Mouse (Mus musculus): ENCODE results near the gene Mgrn1. TPM values are rescaled to one million over a fixed set of nuclear protein-coding genes. Genes with fewer than 3 reads are reported as not detected.

Gene Mgrn1
- total RNA-seq, 1 experiment from 2014 or later: 42.2 TPM

GRCm38 (mm10) chr16:4877195-4877594 is 8.9 kb upstream of the Mgrn1 start:
- ATAC-seq (replicated peaks; ENCODE audit: insufficient number of reproducible peaks, low FRiP score, low TSS enrichment, poor library complexity, severe bottlenecking): no peak

GRCm38 (mm10) chr16:4877701-4878100 is 8.3 kb upstream of the Mgrn1 start:
- no peak for ATAC-seq (replicated peaks; ENCODE audit: insufficient number of reproducible peaks, low FRiP score, low TSS enrichment, poor library complexity, severe bottlenecking)

DNA sequence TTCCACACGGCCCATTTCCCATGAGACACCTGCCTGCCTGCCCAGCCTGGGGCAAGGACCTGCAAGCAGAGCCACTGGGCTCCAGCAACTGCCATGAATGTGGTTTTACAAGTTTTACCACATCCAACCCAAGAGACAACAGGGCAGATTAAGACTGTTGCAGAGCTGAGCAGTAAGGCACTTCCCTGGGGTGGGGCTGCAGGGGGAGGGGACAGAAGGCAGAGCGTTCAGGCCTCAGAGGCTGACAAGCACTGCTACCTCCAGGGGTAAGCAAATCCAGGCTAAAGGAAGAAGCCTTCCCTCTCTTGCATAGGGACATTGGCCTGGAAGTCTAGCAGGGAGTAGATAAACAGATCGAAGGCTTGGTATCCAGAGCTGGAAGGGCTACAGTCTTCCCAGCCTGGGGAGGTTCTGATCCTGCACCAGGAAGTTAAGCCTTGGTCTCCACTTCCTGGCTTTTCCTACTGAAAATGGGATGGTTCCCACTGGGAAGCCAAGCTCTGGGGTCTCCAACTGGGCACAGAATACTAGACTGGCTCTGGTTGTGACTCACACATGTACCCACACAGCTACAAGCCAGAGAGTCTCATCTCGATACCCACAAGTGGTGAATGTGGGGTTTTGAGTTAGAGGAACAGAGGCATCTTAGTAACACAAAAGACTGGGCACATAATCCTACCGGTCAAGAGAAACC is 7.7 kb upstream of the Mgrn1 start:
- no peak for ATAC-seq (replicated peaks; ENCODE audit: insufficient number of reproducible peaks, low FRiP score, low TSS enrichment, poor library complexity, severe bottlenecking)

DNA sequence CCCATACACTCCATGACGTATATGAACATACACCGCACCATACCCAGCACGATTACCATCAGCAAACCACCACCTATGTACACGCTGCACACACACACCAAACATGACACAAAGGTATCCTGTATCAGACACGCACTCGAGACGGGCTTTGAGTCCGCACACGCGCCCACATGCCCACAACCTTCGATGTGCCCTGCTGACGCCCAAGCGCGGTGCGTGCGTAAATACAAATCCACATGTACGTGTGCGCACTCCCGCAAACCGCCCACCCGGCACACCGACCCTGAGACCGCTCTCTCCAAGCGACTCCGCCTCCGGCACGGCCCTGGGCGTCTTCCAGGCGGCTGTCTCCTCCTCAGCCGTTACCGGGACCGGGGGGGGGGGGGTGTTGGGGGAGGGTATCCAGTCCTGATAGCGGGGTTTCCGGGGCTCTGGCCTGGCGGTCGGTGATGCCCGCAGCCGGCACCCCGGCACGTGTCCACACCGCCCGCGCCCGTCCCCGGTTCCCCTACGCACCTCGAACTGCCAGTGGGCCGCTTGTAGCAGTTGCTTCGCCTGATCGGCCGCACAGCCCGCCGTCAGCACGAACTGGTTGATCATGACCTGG is 6.8 kb upstream of the Mgrn1 start:
- ATAC-seq (replicated peaks; ENCODE audit: insufficient number of reproducible peaks, low FRiP score, low TSS enrichment, poor library complexity, severe bottlenecking): 0 out of 2 replicates have a peak, but pooled peaks have one; percentile 2

- ATAC-seq (replicated peaks; ENCODE audit: insufficient number of reproducible peaks, low FRiP score, low TSS enrichment, poor library complexity, severe bottlenecking): peak; percentile 59
Observed at GRCm38 (mm10) chr16:4879708-4880124, 6.3 kb upstream of the Mgrn1 start.

DNA sequence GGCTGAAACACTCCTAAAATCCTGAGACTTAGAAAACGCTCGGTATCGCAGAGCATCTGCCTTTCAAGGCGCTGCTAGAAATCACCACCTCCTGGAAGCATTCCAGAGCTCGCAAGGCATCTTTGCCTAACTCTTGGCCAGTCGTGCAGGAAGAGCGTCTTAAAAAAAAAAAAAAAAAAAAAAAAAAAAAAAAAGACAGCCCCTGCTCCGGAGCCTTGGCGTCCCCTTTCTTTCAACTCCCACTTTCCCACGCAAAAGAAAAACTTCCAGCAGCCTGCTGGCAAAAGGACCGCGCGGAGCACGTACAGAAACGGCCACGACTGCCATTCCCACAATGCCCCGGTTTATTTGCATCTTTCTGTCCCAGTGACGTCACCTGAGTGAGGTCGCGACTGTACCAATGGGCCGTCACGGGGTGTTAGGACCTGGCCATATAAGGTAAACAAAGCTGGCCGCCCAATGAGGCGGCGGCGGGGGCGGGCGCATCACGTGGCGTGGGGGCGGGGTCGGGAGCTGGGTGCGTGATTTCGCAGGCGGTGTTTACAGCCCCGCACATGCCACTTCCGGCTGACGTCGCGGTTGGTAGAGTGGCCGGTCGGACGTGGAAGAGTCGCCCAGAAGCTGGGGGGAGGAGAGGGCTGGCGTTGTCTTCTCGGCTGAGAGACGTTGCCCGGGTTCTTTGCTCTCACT is 5.8 kb upstream of the Mgrn1 start, which contains the start of gene Ubald1:
Gene Ubald1 (minus strand): TSS at position 180 of the 690 bp plus-strand sequence.
- peak; percentile 82 for ATAC-seq (replicated peaks; ENCODE audit: insufficient number of reproducible peaks, low FRiP score, low TSS enrichment, poor library complexity, severe bottlenecking)

DNA sequence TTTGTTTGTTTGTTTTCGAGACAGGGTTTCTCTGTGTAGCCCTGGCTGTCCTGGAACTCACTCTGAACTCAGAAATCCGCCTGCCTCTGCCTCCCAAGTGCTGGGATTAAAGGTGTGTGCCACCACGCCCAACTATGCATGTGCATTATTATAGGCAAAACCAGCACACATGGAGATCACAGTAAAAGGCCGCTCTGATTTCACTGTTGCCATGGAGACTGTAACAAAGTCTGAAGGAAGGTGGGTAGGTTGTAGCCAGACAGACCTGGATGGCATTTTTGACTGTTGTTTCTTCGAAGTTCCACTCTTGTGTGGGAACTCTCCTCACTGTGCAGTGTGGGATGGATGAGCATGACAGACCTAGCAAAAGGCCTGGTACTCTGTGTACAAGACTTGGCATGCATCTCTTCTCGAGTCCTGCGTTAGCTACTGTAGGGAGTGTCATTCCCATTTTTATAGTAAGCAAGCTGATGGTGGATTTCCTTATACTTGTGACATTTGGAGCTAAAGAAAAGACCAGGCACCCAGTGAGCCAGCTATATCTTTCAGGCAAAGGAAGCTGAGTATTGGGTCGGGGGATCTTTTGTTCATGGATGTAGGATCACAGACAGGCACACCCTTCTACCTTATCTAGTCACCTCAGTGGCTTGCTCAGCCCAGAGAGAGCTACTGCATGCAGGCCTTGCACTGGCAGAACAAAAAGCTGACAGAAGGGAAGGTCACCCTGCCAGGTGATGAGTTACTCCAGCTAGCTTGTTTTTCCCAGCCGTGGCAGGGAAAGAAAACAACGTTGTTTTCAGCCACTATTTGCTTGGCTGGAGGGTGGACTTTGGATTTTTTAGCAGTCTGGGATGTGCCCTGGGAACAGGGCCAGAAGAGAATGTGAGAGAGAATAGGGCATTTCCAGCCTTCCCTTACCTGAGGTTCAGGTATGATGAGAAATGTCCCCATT is 4.4 kb upstream of the Mgrn1 start:
- no peak for ATAC-seq (replicated peaks; ENCODE audit: insufficient number of reproducible peaks, low FRiP score, low TSS enrichment, poor library complexity, severe bottlenecking)

DNA sequence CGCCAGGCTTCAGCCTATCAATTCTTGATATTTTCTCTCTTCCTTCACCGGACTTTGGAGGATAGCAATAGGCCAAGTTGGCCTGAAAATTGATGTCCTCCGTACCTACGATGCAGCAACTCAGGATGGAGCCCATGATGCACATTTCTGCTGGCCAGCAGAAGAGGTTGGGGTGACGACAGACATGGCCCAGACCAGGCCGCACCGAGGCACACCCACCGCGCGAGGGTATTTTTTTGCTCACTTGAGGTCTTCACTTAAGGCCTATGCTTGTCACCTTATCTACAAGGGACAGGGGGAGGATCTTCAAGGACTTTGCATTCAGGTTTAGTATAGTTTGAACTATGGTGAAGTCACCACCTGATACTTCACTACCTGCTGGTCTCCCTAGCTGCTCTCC is 1.1 kb upstream of the Mgrn1 start:
- ATAC-seq (replicated peaks; ENCODE audit: insufficient number of reproducible peaks, low FRiP score, low TSS enrichment, poor library complexity, severe bottlenecking): no peak

DNA sequence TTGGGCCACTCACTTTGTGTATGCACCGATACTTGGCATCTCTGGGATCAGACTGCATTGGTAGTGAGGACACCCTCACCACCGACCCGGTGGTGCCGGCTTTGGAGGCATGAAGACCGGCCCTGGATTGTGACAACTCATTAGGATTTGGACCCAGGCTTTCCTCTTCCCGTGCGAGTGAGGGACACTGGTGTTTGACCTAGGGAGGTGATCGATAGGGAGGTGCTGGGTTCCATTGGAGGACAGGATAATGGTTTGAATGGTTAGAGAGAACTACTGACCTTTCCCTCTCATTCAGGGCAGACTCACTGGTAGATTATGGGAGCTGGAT is 606 bp downstream of the Mgrn1 start:
- ATAC-seq (replicated peaks; ENCODE audit: insufficient number of reproducible peaks, low FRiP score, low TSS enrichment, poor library complexity, severe bottlenecking): 0 out of 2 replicates have a peak, but pooled peaks have one; percentile 5

GRCm38 (mm10) chr16:4890201-4890709 is 4.2 kb downstream of the Mgrn1 start:
- ATAC-seq (replicated peaks; ENCODE audit: insufficient number of reproducible peaks, low FRiP score, low TSS enrichment, poor library complexity, severe bottlenecking): no peak

DNA sequence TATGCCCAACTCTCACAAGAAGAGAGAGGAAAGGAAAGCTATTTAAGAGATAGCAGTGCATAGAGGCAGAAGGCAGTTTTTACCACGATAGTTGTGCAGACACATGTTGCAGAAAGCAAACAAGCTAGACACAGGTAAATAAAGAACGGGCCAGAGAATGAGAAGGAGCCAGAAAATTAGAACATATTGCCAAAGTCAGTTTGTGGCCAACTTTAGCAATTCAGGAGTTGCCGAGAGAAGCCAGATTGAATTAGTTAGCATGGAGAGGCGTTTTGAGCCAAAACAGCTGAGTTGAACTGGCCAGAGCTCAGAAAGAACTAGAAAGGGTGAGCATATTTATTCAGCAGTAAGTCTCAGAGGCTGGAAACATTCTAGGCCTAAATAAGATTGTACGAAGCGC is 6.1 kb downstream of the Mgrn1 start:
- ATAC-seq (replicated peaks; ENCODE audit: insufficient number of reproducible peaks, low FRiP score, low TSS enrichment, poor library complexity, severe bottlenecking): no peak

DNA sequence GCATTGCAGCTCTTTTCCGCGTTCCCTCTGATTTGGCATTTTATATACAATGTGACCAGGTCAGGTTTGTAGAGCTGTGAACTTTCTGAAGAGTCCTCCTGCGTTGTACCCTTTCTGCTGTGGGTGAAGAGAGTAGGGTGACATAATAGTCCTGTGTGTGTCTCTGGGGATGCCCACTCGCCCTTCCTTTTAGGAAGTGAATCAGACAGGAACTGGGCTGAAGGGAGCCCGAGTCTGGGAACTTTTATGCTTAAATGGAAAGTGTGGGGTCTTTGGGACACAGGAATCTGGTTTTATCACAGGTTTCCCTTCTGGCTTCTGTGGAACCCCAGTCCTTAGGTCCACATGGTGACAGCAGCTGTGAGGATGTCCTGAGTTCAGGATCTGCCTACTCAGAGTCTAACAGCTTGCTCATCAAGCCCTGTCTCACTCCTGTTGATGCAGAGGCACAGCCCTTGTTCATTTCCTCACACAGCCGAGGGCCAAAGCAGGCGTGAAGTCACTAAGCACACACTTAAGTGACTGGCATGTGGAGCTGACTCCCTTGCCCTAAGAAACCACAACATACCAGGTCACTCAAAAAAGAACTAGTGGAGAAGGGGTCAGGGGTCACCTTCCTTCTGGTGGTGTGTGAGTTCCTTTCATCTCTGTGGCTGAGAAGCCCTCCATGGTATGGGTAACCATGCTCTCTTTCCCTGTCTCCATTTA is 8.3 kb downstream of the Mgrn1 start:
- ATAC-seq (replicated peaks; ENCODE audit: insufficient number of reproducible peaks, low FRiP score, low TSS enrichment, poor library complexity, severe bottlenecking): no peak; the same call in 1 of the 2 replicates

DNA sequence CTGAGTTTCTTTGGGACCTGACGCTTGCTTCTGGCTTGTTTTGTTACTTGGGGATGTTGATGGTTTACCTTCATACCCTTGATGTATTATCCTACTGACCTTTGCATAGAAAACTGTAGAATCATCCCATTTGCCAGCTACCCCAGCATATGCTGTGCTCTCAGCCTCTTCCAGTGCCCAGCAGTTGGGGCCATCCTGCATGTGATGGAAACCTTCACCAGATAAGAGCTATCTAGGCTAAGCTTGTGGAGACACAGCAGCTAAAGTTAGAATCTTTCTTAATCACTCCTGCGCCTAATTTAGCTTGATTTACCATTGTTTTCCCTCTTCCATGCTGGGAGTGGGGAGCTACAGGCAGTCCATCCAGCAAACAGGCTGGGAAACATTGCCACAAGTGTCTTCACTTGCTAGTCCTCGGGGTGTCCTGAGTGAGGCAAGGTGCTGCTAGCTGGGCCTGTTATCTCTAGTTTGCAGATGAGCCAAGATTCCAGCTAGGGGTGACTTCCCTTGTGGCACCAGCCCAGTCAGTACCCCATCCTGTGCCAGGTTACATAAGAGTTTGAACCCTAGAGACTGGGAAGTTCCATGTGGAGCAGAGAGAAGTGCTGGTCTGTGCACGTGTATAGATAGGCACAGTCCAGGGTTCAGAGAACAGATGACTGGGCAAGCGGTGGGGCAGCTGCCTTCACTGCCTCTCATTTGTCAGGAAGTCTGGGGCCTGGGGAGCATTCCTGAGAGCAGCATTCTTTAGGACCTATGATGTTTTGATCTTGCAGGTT is 10.4 kb downstream of the Mgrn1 start:
- ATAC-seq (replicated peaks; ENCODE audit: insufficient number of reproducible peaks, low FRiP score, low TSS enrichment, poor library complexity, severe bottlenecking): no peak

- 0 out of 2 replicates have a peak, but pooled peaks have one; percentile 24 for ATAC-seq (replicated peaks; ENCODE audit: insufficient number of reproducible peaks, low FRiP score, low TSS enrichment, poor library complexity, severe bottlenecking)
Observed at GRCm38 (mm10) chr16:4897146-4897730, 11.2 kb downstream of the Mgrn1 start.

DNA sequence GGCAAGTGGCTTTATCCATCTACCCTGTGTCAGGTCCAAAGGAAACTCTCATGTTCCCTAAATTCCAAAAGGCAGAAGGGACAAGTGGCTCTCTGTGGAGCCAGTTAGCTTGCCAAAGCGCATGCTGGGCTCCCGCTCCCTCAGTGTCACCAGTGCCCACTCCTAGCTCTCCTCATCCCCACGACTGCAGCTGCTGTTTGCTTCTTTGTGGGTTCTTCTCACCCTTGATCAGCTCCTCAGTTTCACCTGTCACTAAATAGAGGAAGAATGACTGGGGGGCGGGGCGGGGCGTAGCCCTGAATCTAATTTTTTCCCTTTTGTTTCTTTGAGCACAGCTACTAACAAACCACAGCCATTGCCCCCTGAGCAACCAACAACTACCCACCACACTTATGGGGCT is 12.8 kb downstream of the Mgrn1 start:
- no peak for ATAC-seq (replicated peaks; ENCODE audit: insufficient number of reproducible peaks, low FRiP score, low TSS enrichment, poor library complexity, severe bottlenecking)

DNA sequence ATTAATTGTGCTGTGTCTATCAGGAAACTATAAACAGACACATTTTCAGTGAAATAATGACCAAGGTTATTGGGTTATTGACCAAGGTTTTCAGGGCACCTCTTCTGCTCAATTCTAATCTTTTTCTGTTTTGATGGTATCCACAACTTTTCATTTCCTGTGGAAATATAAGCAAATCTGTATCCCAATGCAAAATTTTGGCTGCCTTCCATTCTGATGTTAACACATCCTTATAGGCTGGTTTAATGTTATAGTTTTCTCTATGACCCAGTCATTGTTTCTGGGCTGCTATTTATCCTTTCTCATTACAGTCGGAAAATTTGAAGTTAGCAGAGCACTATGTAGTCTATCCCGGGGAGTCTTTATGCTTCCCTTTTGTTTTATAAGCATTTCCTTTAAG is 13.7 kb downstream of the Mgrn1 start:
- ATAC-seq (replicated peaks; ENCODE audit: insufficient number of reproducible peaks, low FRiP score, low TSS enrichment, poor library complexity, severe bottlenecking): no peak

- no peak for ATAC-seq (replicated peaks; ENCODE audit: insufficient number of reproducible peaks, low FRiP score, low TSS enrichment, poor library complexity, severe bottlenecking)
Observed at GRCm38 (mm10) chr16:4901167-4901566, 15.1 kb downstream of the Mgrn1 start.

All from monocyte, adult 5-6 weeks (primary cell).